Mouse (Mus musculus) thymus, postnatal 10 days (tissue): Measurements from ENCODE around the gene Apold1.

Experiments
- DNase-seq, 2 experiments: peaks; one replicate each; pipeline ENCODE4 v3.0.0; 2021; ENCODE audit warnings: low spot score in 2 of 2

The Apold1 gene

GRCm38 (mm10) chr6:134972096-134972495, 9.4 kb upstream of the Apold1 start:
- DNase-seq: no peak

GRCm38 (mm10) chr6:134976628-134977027, 4.9 kb upstream of the Apold1 start:
- no peak for DNase-seq

- DNase-seq: peak; percentile 72 to 84
Observed at GRCm38 (mm10) chr6:134983529-134984370, 2.2 kb downstream of the Apold1 start.

GRCm38 (mm10) chr6:134984748-134985147, 3.2 kb downstream of the Apold1 start:
- peak; percentile 27 to 35 for DNase-seq

- DNase-seq: no peak
Observed at GRCm38 (mm10) chr6:134988377-134988776, 6.9 kb downstream of the Apold1 start.

GRCm38 (mm10) chr6:134990674-134991073, 9.2 kb downstream of the Apold1 start:
- DNase-seq: no peak

- no peak for DNase-seq
Observed at GRCm38 (mm10) chr6:134994031-134994651, 12.6 kb downstream of the Apold1 start.

GRCm38 (mm10) chr6:134994985-134995384, 13.5 kb downstream of the Apold1 start:
- no peak for DNase-seq

- DNase-seq: peak in 1 of 2 experiments; percentile 23
Observed at GRCm38 (mm10) chr6:134996918-134997317, 15.4 kb downstream of the Apold1 start.

- no peak for DNase-seq
Observed at GRCm38 (mm10) chr6:134998076-134998475, 16.6 kb downstream of the Apold1 start.

GRCm38 (mm10) chr6:134998781-134999180, 17.3 kb downstream of the Apold1 start:
- DNase-seq: no peak

GRCm38 (mm10) chr6:135000272-135000671, 18.8 kb downstream of the Apold1 start:
- no peak for DNase-seq

- DNase-seq: no peak
Observed at GRCm38 (mm10) chr6:135001991-135002390, 20.5 kb downstream of the Apold1 start.

GRCm38 (mm10) chr6:135006372-135006771, 24.9 kb downstream of the Apold1 start:
- DNase-seq: no peak

GRCm38 (mm10) chr6:135011048-135011733, 29.7 kb downstream of the Apold1 start, which contains the start of gene Ddx47:
Ddx47 (plus strand) TSS chr6:135011612.
- DNase-seq: peak; percentile 90 to 94

GRCm38 (mm10) chr6:135011734-135012116, 30.2 kb downstream of the Apold1 start:
- no peak for DNase-seq

- no peak for DNase-seq
Observed at GRCm38 (mm10) chr6:135017211-135017610, 35.7 kb downstream of the Apold1 start.

- DNase-seq: no peak
Observed at GRCm38 (mm10) chr6:135019564-135019963, 38.0 kb downstream of the Apold1 start.

- no peak for DNase-seq
Observed at GRCm38 (mm10) chr6:135021633-135022032, 40.1 kb downstream of the Apold1 start.

GRCm38 (mm10) chr6:135023379-135023778, 41.9 kb downstream of the Apold1 start:
- DNase-seq: no peak

- DNase-seq: no peak
Observed at GRCm38 (mm10) chr6:135024781-135025420, 43.4 kb downstream of the Apold1 start.

- peak in 1 of 2 experiments; percentile 40 for DNase-seq
Observed at GRCm38 (mm10) chr6:135026232-135026631, 44.7 kb downstream of the Apold1 start.
